Mouse (Mus musculus) lung, embryonic 16.5 days (tissue): ENCODE results near the gene Emp3. TPM values are rescaled to one million over a fixed set of nuclear protein-coding genes. Genes with fewer than 3 reads are reported as not detected.
A peak's percentile ranks its signal among the peaks of the same experiment; 100 is the strongest.
"Not testable (repeated sequence)": the region's sequence is repeated elsewhere in the genome, so short reads cannot be mapped to it uniquely, and the experiment has no call there.

Experiments used
- ATAC-seq: fragments of 200-750 bp; cut with Nextera tagmentation; 2 replicates; pipeline ENCODE4 v1.8.0; 2017; ENCODE audit warnings: low read depth, mild to moderate bottlenecking, moderate library complexity
- H3K27ac ChIP-seq: fragments of 300-500 bp; sonication (generic); 2 replicates; pipeline ENCODE4 v1.5.1; 2014; ENCODE audit warnings: mild to moderate bottlenecking, control low read depth, low read length
- H3K27me3 ChIP-seq: fragments of 300-500 bp; sonication (generic); 2 replicates; pipeline ENCODE4 v1.6.1; 2014; ENCODE audit warnings: low read depth, low read length, mixed read lengths; ENCODE audit not compliant: control insufficient read depth, insufficient read depth
- H3K36me3 ChIP-seq: fragments of 300-500 bp; sonication (generic); 2 replicates; pipeline ENCODE4 v1.6.1; 2014; ENCODE audit warnings: low read length; ENCODE audit not compliant: control insufficient read depth, insufficient read depth
- H3K4me1 ChIP-seq: fragments of 300-500 bp; sonication (generic); replicated peaks from 2 replicates; pipeline ENCODE4 v1.6.1; 2014; ENCODE audit warnings: low read length, mixed read lengths; ENCODE audit not compliant: control insufficient read depth, insufficient read depth
- H3K4me2 ChIP-seq: fragments of 300-500 bp; sonication (generic); 2 replicates; pipeline ENCODE4 v1.6.1; 2014; ENCODE audit warnings: low read depth, low read length, control low read depth
- H3K4me3 ChIP-seq: fragments of 300-500 bp; sonication (generic); 2 replicates; pipeline ENCODE4 v1.5.1; 2014; ENCODE audit warnings: mild to moderate bottlenecking, low read length, control low read depth
- H3K9ac ChIP-seq: fragments of 300-500 bp; sonication (generic); 2 replicates; pipeline ENCODE4 v1.6.1; 2014; ENCODE audit warnings: low read length, control low read depth
- H3K9me3 ChIP-seq: fragments of 300-500 bp; sonication (generic); 2 replicates; pipeline ENCODE4 v1.6.1; 2016; ENCODE audit warnings: low read length; ENCODE audit not compliant: control insufficient read depth
- WGBS: fragments of 180-500 bp; shearing (Covaris S2); extraction: QIAGEN DNeasy Blood & Tissue Kit; methylation state at CpG from one replicate; pipeline ENCODE4 v1.1.7; 2014; 5-methylcytosine and 5-hydroxymethylcytosine counted together
- polyA plus RNA-seq: library from polyadenylated mRNA; unstranded; fragments of >200 nt; fragmentation: Nextera tagmentation; extraction: Ambion mirVana; gene quantifications from 2 replicates; pipeline ENCODE4 v1.2.1, GENCODE M21; 2015

The Emp3 gene
- polyA plus RNA-seq, 1 experiment from 2014 or later: 177 TPM

- H3K27me3 ChIP-seq: not testable (repeated sequence)
These were observed 42.9 kb downstream of the Emp3 start, which contains the start of gene Grin2d for GRCm38 (mm10) chr7:45878278-45878677. TSS of gene Grin2d (minus strand) at chr7:45878378.

GRCm38 (mm10) chr7:45876895-45877294 lies 44.3 kb downstream of the Emp3 start:
- ATAC-seq: no peak
- Histone ChIP-seq H3K27me3 (peaks cover 2% of the 10 kb centered on the region; the same call in 1 of the 2 replicates), H3K4me3 (no peak overlapping the region), H3K27ac (no peak overlapping the region), H3K36me3 (peaks cover 52% of the 10 kb centered on the region), H3K9ac (no peak overlapping the region), H3K4me1 (peaks cover 17% of the 10 kb centered on the region), H3K4me2 (no peak overlapping the region), H3K9me3 (no peaks in the 10 kb centered on the region)
- WGBS: 94% methylated on average over 7 of the region's 7 CpGs

More at GRCm38 (mm10) chr7:45878278-45878677, 42.9 kb downstream of the Emp3 start, which contains the start of gene Grin2d:
- peaks cover 17% of the 10 kb centered on the region for H3K4me1 ChIP-seq
- H3K27ac ChIP-seq, H3K4me2 ChIP-seq, ATAC-seq, H3K4me3 ChIP-seq, H3K9me3 ChIP-seq, H3K9ac ChIP-seq: not testable (repeated sequence)
- H3K36me3 ChIP-seq: peaks cover 61% of the 10 kb centered on the region
- WGBS: 69% methylated on average over 1 of the region's 1 CpGs

- peaks cover 28% of the 10 kb centered on the region for H3K27me3 ChIP-seq
- peak overlapping the region; percentile 97 for H3K9ac ChIP-seq
- peak; percentile 52 for ATAC-seq
- H3K4me1 ChIP-seq: peaks cover 30% of the 10 kb centered on the region
- H3K27ac ChIP-seq: peak overlapping the region; percentile 91
- peaks cover 24% of the 10 kb centered on the region for H3K36me3 ChIP-seq
- H3K4me3 ChIP-seq: peak overlapping the region; percentile 62
- no peaks in the 10 kb centered on the region for H3K9me3 ChIP-seq
- WGBS: under 1% methylated on average over 28 of the region's 28 CpGs
- peak overlapping the region; percentile 81 for H3K4me2 ChIP-seq
These were observed 47.9 kb downstream of the Emp3 start for GRCm38 (mm10) chr7:45873061-45873947.

GRCm38 (mm10) chr7:45872624-45873023 lies 48.6 kb downstream of the Emp3 start, which contains the start of gene Kdelr1:
TSS of gene Kdelr1 (plus strand) at chr7:45872772.
- peaks cover 20% of the 10 kb centered on the region for H3K36me3 ChIP-seq
- H3K27ac ChIP-seq: peak within 1 kb of the TSS; percentile 91
- under 1% methylated on average over 18 of the region's 18 CpGs for WGBS
- peak; percentile 86 for ATAC-seq
- peak within 1 kb of the TSS; percentile 62 for H3K4me3 ChIP-seq
- H3K9ac ChIP-seq: peak within 1 kb of the TSS; percentile 97
- peaks cover 34% of the 10 kb centered on the region for H3K4me1 ChIP-seq
- H3K27me3 ChIP-seq: peaks cover 28% of the 10 kb centered on the region
- H3K9me3 ChIP-seq: no peaks in the 10 kb centered on the region
- H3K4me2 ChIP-seq: peak within 1 kb of the TSS; percentile 81

GRCm38 (mm10) chr7:45870282-45871058 lies 50.7 kb downstream of the Emp3 start:
- ATAC-seq: no peak
- Histone ChIP-seq H3K36me3 (peaks cover 9% of the 10 kb centered on the region; the same call in 1 of the 2 replicates), H3K4me2 (peak overlapping the region; percentile 42), H3K9ac (peak overlapping the region; percentile 34), H3K27ac (no peak overlapping the region), H3K4me1 (peaks cover 35% of the 10 kb centered on the region), H3K4me3 (0 out of 2 replicates have a peak overlapping the region, but pooled peaks have one; percentile 0), H3K27me3 (peaks cover 28% of the 10 kb centered on the region), H3K9me3 (no peaks in the 10 kb centered on the region)
- WGBS: 3% methylated on average over 30 of the region's 30 CpGs

GRCm38 (mm10) chr7:45869787-45870186 lies 51.4 kb downstream of the Emp3 start:
- Histone ChIP-seq H3K4me1 (peaks cover 31% of the 10 kb centered on the region), H3K4me2 (peak overlapping the region; percentile 29), H3K9ac (peak overlapping the region; percentile 43; the same call in 1 of the 2 replicates), H3K27ac (no peak overlapping the region), H3K4me3 (no peak overlapping the region; the same call in 1 of the 2 replicates), H3K27me3 (peaks cover 28% of the 10 kb centered on the region), H3K36me3 (peaks cover 5% of the 10 kb centered on the region; the same call in 1 of the 2 replicates), H3K9me3 (no peaks in the 10 kb centered on the region)
- 4% methylated on average over 9 of the region's 14 CpGs for WGBS
- no peak for ATAC-seq

GRCm38 (mm10) chr7:45869107-45869670 lies 52.0 kb downstream of the Emp3 start:
- Histone ChIP-seq H3K36me3 (no peaks in the 10 kb centered on the region), H3K4me1 (peaks cover 25% of the 10 kb centered on the region), H3K4me2 (peak overlapping the region; percentile 29), H3K4me3 (no peak overlapping the region; the same call in 1 of the 2 replicates), H3K27me3 (peaks cover 28% of the 10 kb centered on the region), H3K27ac (no peak overlapping the region), H3K9ac (peak overlapping the region; percentile 43; the same call in 1 of the 2 replicates), H3K9me3 (no peaks in the 10 kb centered on the region)
- no peak for ATAC-seq
- 28% methylated on average over 8 of the region's 8 CpGs for WGBS
